Mouse (Mus musculus): ENCODE results near the gene Gm45015.

DNA sequence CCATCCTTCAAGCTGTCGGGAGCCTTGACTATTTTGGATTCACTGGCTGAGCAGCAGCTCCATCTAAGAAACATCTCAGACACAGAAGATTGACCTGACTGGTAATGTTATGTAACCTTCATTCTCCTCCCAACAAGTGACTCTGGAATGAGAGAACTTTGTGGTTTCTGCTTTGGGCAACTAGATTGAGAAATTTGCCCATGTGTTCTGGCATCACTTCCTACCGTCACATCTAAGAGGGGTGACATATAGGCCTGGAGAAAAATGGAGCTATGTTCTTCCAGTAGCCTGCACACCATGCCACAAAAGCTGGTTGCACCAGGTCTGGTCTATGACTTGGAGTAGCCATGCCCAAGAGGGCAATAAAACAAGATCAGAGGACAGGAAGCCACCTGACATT, 19.5 kb upstream of the Gm45015 start:
- TF ChIP-seq CTCF (IDR thresholded peaks at IDR 0.05; ENCODE audit: borderline replicate concordance, insufficient read depth, low read depth, low read length) (no peak), POLR2A (IDR thresholded peaks at IDR 0.05; ENCODE audit: borderline replicate concordance, insufficient read depth, low read length) (no peak)
